Mouse (Mus musculus): ENCODE results near the gene Fgg.

Fgg gene

DNA sequence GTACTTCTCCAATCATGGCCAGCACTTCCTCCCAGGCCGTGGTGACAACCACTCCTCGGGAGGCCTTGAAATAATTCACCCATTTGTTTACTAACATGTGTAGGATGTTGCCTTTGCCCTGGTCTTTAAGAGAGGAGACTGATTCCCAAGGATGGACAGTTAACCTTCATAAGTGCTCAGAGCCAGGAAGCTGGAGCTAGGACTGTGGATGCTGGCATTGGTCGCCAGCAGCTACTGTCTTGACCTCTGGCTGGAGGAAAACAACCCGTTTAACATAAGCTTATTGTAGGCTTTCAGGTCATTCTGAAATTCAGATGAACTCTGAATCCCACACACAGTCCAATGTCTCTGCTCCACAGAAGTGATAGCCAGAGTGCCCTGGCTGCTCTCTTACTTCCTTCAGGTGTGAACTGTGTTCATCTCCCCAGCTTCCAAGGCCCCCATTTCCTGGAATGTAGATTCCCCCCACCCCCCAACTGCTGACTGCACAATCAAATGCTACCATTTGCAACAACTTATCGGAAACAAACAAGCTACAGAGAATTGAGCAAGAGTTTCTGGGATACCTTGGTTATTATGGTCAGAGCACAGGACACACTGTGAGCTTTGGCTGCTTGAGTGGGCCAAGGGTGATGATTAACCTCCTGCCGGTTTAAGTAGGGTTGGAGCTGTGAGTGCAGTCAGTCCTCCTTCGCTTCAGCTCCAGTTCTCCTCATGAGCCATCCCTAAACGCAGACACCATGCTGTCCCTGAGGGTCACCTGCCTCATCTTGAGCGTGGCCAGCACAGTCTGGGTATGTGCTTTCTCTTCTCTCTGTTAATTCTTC lies 18.2 kb downstream of the Fgg start, which contains the start of gene Fga:
Gene Fga, plus strand, starts transcription at position 602 of the 827 bp plus-strand sequence.
- DNase-seq (ENCODE audit: low read depth, low spot score) = no peak

GRCm38 (mm10) chr3:83027546-83028251 lies 20.2 kb downstream of the Fgg start:
- no peak for DNase-seq (ENCODE audit: low read depth, low spot score)

GRCm38 (mm10) chr3:83030331-83030730 lies 22.8 kb downstream of the Fgg start:
- DNase-seq (ENCODE audit: low read depth, low spot score) = no peak

- DNase-seq (ENCODE audit: low read depth, low spot score) = no peak
Measured at GRCm38 (mm10) chr3:83032746-83033308, 25.3 kb downstream of the Fgg start.

DNA sequence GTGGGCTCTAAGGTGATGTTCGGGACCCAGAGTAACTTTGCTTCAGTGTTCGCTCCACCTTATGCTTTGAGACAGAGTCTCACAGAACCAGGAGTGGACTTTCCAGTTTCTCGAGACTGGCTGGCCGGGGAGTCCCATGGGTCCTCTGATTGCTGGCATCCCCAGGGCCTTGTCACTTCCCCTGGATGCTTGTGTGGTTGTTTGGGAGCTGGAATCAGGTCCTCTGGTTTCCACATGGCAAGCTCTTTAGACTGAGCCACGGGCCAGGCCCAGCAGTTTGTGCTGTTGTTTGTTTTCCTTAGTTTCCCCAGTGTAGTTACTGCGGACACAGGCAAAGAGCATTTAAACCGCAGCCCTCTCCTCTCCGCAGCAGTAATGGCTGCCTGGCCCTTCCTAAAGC lies 26.3 kb downstream of the Fgg start:
- DNase-seq (ENCODE audit: low read depth, low spot score) = no peak

DNA sequence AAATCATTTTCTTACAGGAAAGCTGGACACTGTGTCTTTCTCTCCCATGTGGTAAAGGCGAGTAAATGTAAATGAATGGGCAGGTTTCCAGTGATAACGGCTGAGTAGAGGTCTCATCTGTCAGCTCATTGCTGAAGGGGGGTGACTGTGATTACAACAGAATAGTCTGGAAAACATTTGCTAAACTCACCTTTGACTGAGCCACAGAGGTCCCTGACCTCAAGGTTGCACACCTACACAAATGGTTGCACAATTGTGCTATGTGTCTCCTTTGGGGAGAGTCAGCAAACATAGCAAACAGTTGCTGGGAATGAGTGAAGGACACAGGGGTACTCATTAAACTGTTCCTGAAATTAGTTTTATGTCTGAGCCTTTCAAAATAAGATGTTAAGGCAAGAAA lies 31.3 kb downstream of the Fgg start:
- DNase-seq (ENCODE audit: low read depth, low spot score) = no peak

- no peak for DNase-seq (ENCODE audit: low read depth, low spot score)
Measured at GRCm38 (mm10) chr3:83039666-83040065, 32.1 kb downstream of the Fgg start.

- DNase-seq (ENCODE audit: low read depth, low spot score) = no peak
Measured at GRCm38 (mm10) chr3:83042451-83042850, 34.9 kb downstream of the Fgg start.

DNA sequence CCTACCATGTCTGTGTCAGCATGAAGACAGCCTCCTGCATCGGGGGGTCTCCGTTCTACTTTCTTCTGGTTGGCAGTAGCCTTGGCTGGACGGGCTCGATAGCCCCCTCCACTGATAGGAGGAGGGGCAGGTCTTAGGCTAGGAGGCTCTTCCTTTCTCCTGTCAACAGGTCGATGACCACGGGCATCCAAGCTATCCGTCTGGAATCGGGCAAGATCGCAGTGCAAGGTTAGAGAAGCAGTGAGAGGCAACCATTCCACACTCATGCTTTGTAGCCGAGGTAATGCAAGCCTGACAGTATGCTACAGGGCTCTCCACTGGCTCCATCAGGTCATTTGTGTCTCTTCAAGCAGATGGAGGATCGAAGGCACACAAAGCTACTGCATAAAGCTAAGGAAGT lies 39.1 kb downstream of the Fgg start:
- DNase-seq (ENCODE audit: low read depth, low spot score) = no peak

GRCm38 (mm10) chr3:83049680-83050079 lies 42.2 kb downstream of the Fgg start, which contains the start of gene Fgb:
Gene Fgb (minus strand): TSS chr3:83049863.
- DNase-seq (ENCODE audit: low read depth, low spot score) = no peak

DNA sequence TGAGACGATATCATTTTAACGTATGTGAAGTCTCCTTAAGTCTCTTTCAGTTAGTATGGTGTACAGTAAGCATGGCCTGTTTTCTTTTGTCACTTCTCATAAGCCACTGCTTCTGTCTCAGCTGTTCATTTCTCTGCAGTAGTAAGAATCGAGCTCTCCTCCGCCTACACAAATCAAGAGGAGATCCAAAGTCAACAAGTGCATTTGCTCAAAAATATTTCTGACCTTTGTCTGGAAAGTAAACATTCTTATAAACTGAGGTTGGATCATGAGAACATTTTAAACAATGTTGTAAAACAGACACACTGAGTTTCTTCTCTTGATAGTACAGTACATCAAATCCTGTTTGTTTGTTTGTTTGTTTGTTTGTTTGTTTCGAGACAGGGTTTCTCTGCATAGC lies 43.1 kb downstream of the Fgg start:
- no peak for DNase-seq (ENCODE audit: low read depth, low spot score)

- DNase-seq (ENCODE audit: low read depth, low spot score) = no peak
Measured at GRCm38 (mm10) chr3:83052102-83052501, 44.6 kb downstream of the Fgg start.

DNA sequence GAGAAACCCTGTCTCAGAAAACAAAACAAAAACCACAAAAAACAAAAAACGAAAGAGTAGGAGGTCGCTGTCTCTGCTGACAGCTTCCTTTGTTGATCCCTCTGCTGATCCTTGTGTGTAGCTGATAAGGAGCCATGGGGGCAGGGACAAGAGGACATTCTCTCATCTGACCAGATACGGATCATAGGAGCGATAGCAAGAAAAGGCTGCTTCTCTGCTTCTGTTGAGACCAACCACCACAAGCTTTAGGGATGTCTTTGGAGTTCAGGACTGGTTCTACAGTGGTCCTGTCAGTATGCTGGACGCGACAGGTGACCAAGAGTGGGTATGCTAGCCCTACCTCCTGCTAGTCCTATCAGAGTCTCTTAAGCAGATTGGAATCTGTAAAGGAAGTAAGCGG lies 45.6 kb downstream of the Fgg start:
- DNase-seq (ENCODE audit: low read depth, low spot score) = no peak

GRCm38 (mm10) chr3:83053758-83054157 lies 46.2 kb downstream of the Fgg start:
- peak; percentile 80 for DNase-seq (ENCODE audit: low read depth, low spot score)

GRCm38 (mm10) chr3:83054759-83055158 lies 47.2 kb downstream of the Fgg start:
- DNase-seq (ENCODE audit: low read depth, low spot score) = no peak

GRCm38 (mm10) chr3:83055281-83056038 lies 47.9 kb downstream of the Fgg start, which contains the start of gene Plrg1:
Gene Plrg1 (plus strand): TSS chr3:83055522.
- DNase-seq (ENCODE audit: low read depth, low spot score) = peak; percentile 96

GRCm38 (mm10) chr3:83057046-83057445 lies 49.5 kb downstream of the Fgg start:
- no peak for DNase-seq (ENCODE audit: low read depth, low spot score)

Measured in 3T3-L1 (cell line).